Mouse (Mus musculus): Measurements from ENCODE around the gene Zfyve26. TPM values are rescaled to one million over a fixed set of nuclear protein-coding genes. Genes with fewer than 3 reads are reported as not detected.

Zfyve26 gene
- polyA plus RNA-seq, 1 experiment from 2014 or later, result 11.9 TPM

Other genes with a start within 250 kb of the Zfyve26 start
- 18.0 and 19.5 TPM in 2 replicates for gene Pigh, start 206.7 kb downstream of the Zfyve26 start, polyA plus RNA-seq (2015; fragmentation: Nextera tagmentation; extraction: Ambion mirVana)
- 4.0 and 4.3 TPM in 2 replicates for gene Arg2, start 165.5 kb downstream of the Zfyve26 start, polyA plus RNA-seq (2015; fragmentation: Nextera tagmentation; extraction: Ambion mirVana)
- 82.7 and 90.8 TPM in 2 replicates for gene Vti1b, start 123.6 kb downstream of the Zfyve26 start, polyA plus RNA-seq (2015; fragmentation: Nextera tagmentation; extraction: Ambion mirVana)
- gene Rdh11, start 104.0 kb downstream of the Zfyve26 start, polyA plus RNA-seq (2015; fragmentation: Nextera tagmentation; extraction: Ambion mirVana), result 20.0 and 24.7 TPM in 2 replicates
- 4.3 and 4.8 TPM in 2 replicates for gene Rdh12, start 87.4 kb downstream of the Zfyve26 start, polyA plus RNA-seq (2015; fragmentation: Nextera tagmentation; extraction: Ambion mirVana)
- gene Rad51b, start 978 bp upstream of the Zfyve26 start, polyA plus RNA-seq (2015; fragmentation: Nextera tagmentation; extraction: Ambion mirVana), result 4.6 and 4.8 TPM in 2 replicates